Mouse (Mus musculus) hindbrain, embryonic 10.5 days (tissue): ENCODE results near the gene Rcbtb2. TPM values are rescaled to one million over a fixed set of nuclear protein-coding genes. Genes with fewer than 3 reads are reported as not detected.

ENCODE experiments used
- DNase-seq: peaks from one replicate; pipeline ENCODE4 v3.0.0-alpha.2; 2017; ENCODE audit warnings: low spot score
- H3K27ac ChIP-seq: fragments of 300-500 bp; sonication (generic); 2 replicates; pipeline ENCODE4 v1.5.1; 2016; ENCODE audit warnings: mild to moderate bottlenecking, moderate library complexity
- H3K27me3 ChIP-seq: fragments of 300-500 bp; sonication (generic); 2 replicates; pipeline ENCODE4 v1.6.1; 2016; ENCODE audit warnings: mild to moderate bottlenecking; ENCODE audit not compliant: poor library complexity, insufficient read depth, severe bottlenecking
- H3K36me3 ChIP-seq: fragments of 300-500 bp; sonication (generic); 2 replicates; pipeline ENCODE4 v1.6.1; 2016; ENCODE audit warnings: mild to moderate bottlenecking, moderate library complexity
- H3K4me1 ChIP-seq: fragments of 300-500 bp; sonication (generic); replicated peaks from 2 replicates; pipeline ENCODE4 v1.6.1; 2016; ENCODE audit warnings: mild to moderate bottlenecking
- H3K4me3 ChIP-seq: fragments of 300-500 bp; sonication (generic); 2 replicates; pipeline ENCODE4 v1.5.1; 2016; ENCODE audit warnings: mild to moderate bottlenecking, moderate library complexity
- H3K9me3 ChIP-seq: fragments of 300-500 bp; sonication (generic); 2 replicates; pipeline ENCODE4 v1.6.1; 2016; ENCODE audit warnings: mild to moderate bottlenecking, moderate library complexity
- WGBS: fragments of 180-500 bp; shearing (Covaris S2); methylation state at CpG from one replicate; pipeline ENCODE4 v1.1.7; 2016; 5-methylcytosine and 5-hydroxymethylcytosine counted together
- microRNA counts: library from miRNA; unstranded; fragments of <30 nt; microRNA quantifications from one replicate; lab custom pipeline; 2017
- polyA plus RNA-seq: library from polyadenylated mRNA; unstranded; fragments of >200 nt; fragmentation: Nextera tagmentation; extraction: Ambion mirVana; gene quantifications from 2 replicates; pipeline ENCODE4 v1.2.1, GENCODE M21; 2016

Rcbtb2 gene
- polyA plus RNA-seq, 1 experiment from 2014 or later = 145 TPM

GRCm38 (mm10) chr14:73239291-73239690 is 116.5 kb downstream of the Rcbtb2 start:
- Histone ChIP-seq H3K9me3 (no peaks in the 10 kb centered on the region), H3K27me3 (no peaks in the 10 kb centered on the region), H3K36me3 (peaks cover 21% of the 10 kb centered on the region), H3K4me1 (peaks cover 17% of the 10 kb centered on the region), H3K4me3 (peak overlapping the region; percentile 53), H3K27ac (peak overlapping the region; percentile 92)
- WGBS = 0% methylated on average over 6 of the region's 6 CpGs
- peak; percentile 47 for DNase-seq

GRCm38 (mm10) chr14:73239857-73240256 is 117.0 kb downstream of the Rcbtb2 start:
- Histone ChIP-seq H3K27me3 (no peaks in the 10 kb centered on the region), H3K27ac (peak overlapping the region; percentile 92), H3K9me3 (no peaks in the 10 kb centered on the region), H3K4me1 (peaks cover 12% of the 10 kb centered on the region), H3K36me3 (peaks cover 24% of the 10 kb centered on the region), H3K4me3 (peak overlapping the region; percentile 53)
- 57% methylated on average over 3 of the region's 3 CpGs for WGBS
- no peak for DNase-seq

GRCm38 (mm10) chr14:73244061-73244597 is 121.3 kb downstream of the Rcbtb2 start:
- no peak for DNase-seq
- Histone ChIP-seq H3K36me3 (peaks cover 29% of the 10 kb centered on the region), H3K4me3 (no peak overlapping the region), H3K9me3 (no peaks in the 10 kb centered on the region), H3K27ac (no peak overlapping the region), H3K27me3 (no peaks in the 10 kb centered on the region), H3K4me1 (no peaks in the 10 kb centered on the region)
- WGBS = 83% methylated on average over 2 of the region's 2 CpGs

DNA sequence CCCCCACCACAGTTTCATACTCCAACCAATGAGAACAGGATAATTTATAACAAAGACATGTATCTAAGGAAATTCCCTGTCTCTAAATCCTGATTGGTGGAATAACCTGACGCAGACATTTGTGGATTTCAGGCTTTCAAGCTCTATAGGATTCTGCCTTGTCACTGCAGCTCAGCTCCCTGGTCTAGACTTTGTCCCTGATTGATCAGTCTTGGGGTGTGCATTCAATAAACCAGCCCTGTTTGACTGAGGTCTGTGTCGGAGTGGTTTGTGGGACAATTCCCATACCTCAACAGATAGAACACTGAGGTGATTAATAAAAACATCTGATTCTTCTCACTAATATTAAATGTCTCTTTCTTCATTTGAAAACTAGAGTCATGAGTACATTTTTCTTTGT is 127.2 kb downstream of the Rcbtb2 start:
- Histone ChIP-seq H3K4me1 (peaks cover 25% of the 10 kb centered on the region), H3K9me3 (no peaks in the 10 kb centered on the region), H3K27me3 (no peaks in the 10 kb centered on the region), H3K27ac (no peak overlapping the region), H3K36me3 (peaks cover 18% of the 10 kb centered on the region; the same call in 1 of the 2 replicates), H3K4me3 (no peak overlapping the region)
- no peak for DNase-seq
- WGBS = 88% methylated on average over 2 of the region's 2 CpGs

GRCm38 (mm10) chr14:73252276-73252675 is 129.4 kb downstream of the Rcbtb2 start:
- 56% methylated on average over 2 of the region's 2 CpGs for WGBS
- peaks cover 25% of the 10 kb centered on the region for H3K4me1 ChIP-seq
- peak overlapping the region; percentile 30; the same call in 1 of the 2 replicates for H3K27ac ChIP-seq
- H3K9me3 ChIP-seq = no peaks in the 10 kb centered on the region
- peaks cover 13% of the 10 kb centered on the region; the same call in 1 of the 2 replicates for H3K36me3 ChIP-seq
- no peak for DNase-seq
- H3K4me3 ChIP-seq = no peak overlapping the region
- no peaks in the 10 kb centered on the region for H3K27me3 ChIP-seq

DNA sequence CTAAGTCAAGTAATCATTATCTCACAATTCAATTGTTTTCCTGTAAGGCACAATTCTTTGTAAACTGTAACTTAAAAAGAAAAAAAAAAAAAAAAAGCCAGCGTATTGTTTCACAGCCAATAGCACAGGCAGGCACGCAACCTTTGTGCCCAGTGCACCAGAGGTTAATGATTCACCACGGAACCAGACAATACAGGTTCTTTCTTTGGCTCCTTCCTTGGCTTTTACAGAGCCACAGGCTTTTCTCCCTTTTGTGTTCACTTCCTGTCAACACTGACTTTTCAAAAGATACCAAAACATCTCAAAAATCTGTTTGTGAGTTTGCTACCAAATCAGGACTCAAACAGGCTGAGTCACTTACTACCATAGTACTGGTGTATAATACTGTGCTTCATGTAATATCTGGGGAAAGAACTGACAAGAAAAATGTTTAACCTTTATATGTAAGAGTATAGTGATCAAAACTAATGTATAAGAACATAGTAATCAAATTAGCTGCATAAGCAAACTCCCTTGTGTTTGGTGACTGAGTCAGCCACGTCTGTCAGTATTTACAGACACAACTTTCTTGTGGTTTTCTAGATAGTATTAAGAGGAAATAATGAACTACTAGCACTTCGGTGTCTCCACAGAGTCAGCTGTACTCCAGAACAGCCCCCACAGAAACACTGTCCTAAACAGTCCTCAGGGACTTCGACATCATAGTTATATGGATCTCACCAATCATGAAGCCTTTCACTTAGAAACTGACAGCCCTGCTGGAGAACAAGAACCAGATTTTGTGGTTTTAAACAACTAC is 130.8 kb downstream of the Rcbtb2 start:
- no peaks in the 10 kb centered on the region for H3K27me3 ChIP-seq
- no peak overlapping the region for H3K4me3 ChIP-seq
- DNase-seq = peak; percentile 28
- H3K9me3 ChIP-seq = no peaks in the 10 kb centered on the region
- peak overlapping the region; percentile 45; the same call in 1 of the 2 replicates for H3K27ac ChIP-seq
- peaks cover 25% of the 10 kb centered on the region for H3K4me1 ChIP-seq
- 46% methylated on average over 6 of the region's 6 CpGs for WGBS
- H3K36me3 ChIP-seq = peaks cover 13% of the 10 kb centered on the region; the same call in 1 of the 2 replicates

- no peak for DNase-seq
- peaks cover 13% of the 10 kb centered on the region; the same call in 1 of the 2 replicates for H3K36me3 ChIP-seq
- WGBS = 51% methylated on average over 4 of the region's 4 CpGs
- 0 out of 2 replicates have a peak overlapping the region, but pooled peaks have one; percentile 35 for H3K27ac ChIP-seq
- peaks cover 25% of the 10 kb centered on the region for H3K4me1 ChIP-seq
- no peak overlapping the region for H3K4me3 ChIP-seq
- H3K27me3 ChIP-seq = no peaks in the 10 kb centered on the region
- no peaks in the 10 kb centered on the region for H3K9me3 ChIP-seq
These were observed 131.6 kb downstream of the Rcbtb2 start for GRCm38 (mm10) chr14:73254412-73254811.

GRCm38 (mm10) chr14:73255426-73255970 is 132.7 kb downstream of the Rcbtb2 start:
- Histone ChIP-seq H3K27me3 (no peaks in the 10 kb centered on the region), H3K27ac (no peak overlapping the region), H3K9me3 (no peaks in the 10 kb centered on the region), H3K4me3 (no peak overlapping the region), H3K4me1 (peaks cover 25% of the 10 kb centered on the region), H3K36me3 (peaks cover 5% of the 10 kb centered on the region; the same call in 1 of the 2 replicates)
- DNase-seq = no peak
- 47% methylated on average over 3 of the region's 3 CpGs for WGBS

- H3K4me3 ChIP-seq = no peak overlapping the region
- peaks cover 12% of the 10 kb centered on the region for H3K36me3 ChIP-seq
- no peak overlapping the region for H3K27ac ChIP-seq
- H3K4me1 ChIP-seq = peaks cover 21% of the 10 kb centered on the region
- DNase-seq = no peak
- H3K27me3 ChIP-seq = no peaks in the 10 kb centered on the region
- H3K9me3 ChIP-seq = no peaks in the 10 kb centered on the region
- WGBS = 85% methylated on average over 7 of the region's 7 CpGs
These were observed 134.5 kb downstream of the Rcbtb2 start for GRCm38 (mm10) chr14:73257348-73257747.

MicroRNAs within 50 kb of the gene (microRNA counts, 519-probe panel; counts per million panel counts)
- 1,255 counts per million, percentile 77 among the panel's probes with 10 or more counts for microRNA mmu-miR-687 (lab: Ali Mortazavi, UCI)

Other genes with a start within 250 kb of the Rcbtb2 start
- not detected in 2 replicates for gene Cysltr2, start 73.9 kb upstream of the Rcbtb2 start, polyA plus RNA-seq
- 15.4 and 18.0 TPM in 2 replicates for gene Lpar6, start 114.9 kb downstream of the Rcbtb2 start, polyA plus RNA-seq
- gene Rb1, start 202.8 kb downstream of the Rcbtb2 start, polyA plus RNA-seq = 24.2 and 27.1 TPM in 2 replicates